Mouse (Mus musculus) splenic B cell, adult 2 months (primary cell): ENCODE data around the gene Map3k7cl.

Experiments used
- DNase-seq: peaks from one replicate; pipeline ENCODE4 v3.0.0-alpha.2; 2011; ENCODE audit warnings: low read depth, low spot score
- H3K27me3 ChIP-seq: 2 replicates; pipeline ENCODE4 v1.6.1; 2012; ENCODE audit warnings: mild to moderate bottlenecking, low read length, moderate library complexity, mixed read lengths; ENCODE audit not compliant: control insufficient read depth, poor library complexity, insufficient read depth, severe bottlenecking
- H3K36me3 ChIP-seq: 2 replicates; pipeline ENCODE4 v1.6.1; 2012; ENCODE audit warnings: mild to moderate bottlenecking, low read length, moderate library complexity, mixed read lengths; ENCODE audit not compliant: control insufficient read depth, poor library complexity, insufficient read depth, severe bottlenecking

Map3k7cl gene

DNA sequence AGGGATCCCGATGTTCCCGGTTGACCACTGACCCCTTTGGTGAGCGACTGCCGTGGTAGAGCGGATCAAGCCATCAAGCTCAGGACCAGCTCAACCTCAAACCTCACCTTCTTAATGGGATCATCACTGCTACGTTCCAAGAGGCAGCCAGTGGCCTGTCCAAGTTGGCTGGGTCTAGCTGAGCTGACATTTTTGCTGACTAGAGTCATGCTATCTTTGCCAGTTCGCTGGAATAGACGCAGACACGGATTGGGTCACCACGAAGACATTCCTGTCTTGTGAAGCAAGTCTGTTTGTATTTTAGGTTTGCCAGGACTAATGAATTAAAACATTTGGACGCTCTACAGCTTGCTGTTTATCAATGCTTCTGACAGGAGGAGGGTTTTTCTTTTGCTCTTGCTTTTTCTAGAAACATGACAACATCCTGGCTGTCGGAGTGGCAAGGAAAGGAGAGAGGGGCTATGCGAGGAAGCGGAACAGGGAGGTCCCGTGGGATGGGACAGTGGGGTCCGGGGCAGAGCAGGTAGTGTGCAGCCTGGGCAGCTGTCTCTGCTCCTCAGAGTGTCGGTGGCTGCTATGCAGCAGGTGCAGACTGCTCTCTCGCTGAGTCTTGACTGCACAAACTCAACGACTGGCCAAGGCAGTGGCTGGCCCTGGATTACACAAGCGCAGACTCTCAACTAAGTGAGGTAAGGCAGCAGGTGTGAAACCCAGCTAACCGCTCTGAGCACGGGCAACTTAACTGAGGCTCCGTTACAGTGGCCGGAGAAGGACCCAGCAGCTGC lies at the start of gene Map3k7cl:
Map3k7cl (plus strand) TSS at position 424 of the 785 bp plus-strand sequence.
- no peak for DNase-seq
- H3K27me3 ChIP-seq = no peaks in the 10 kb centered on the region
- no peaks in the 10 kb centered on the region for H3K36me3 ChIP-seq

DNA sequence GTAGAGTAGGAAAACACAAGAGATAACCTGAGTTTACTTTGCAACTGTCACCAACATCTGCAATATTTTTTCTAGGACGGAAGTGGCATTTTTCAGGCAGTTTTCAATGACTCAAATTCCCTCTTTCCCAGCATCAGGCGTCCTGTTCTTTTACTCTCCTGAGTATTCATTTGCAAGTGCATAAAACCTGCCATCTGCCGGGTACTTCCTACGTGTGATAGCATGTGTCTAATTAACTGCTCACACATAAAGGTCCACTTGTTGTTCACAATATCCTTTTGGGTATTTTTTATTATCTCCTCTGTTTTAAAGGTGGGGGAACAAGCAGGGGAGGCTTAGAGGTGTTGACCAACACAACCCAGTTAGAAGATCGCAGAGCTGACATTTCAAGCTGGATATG lies 41.4 kb upstream of the Map3k7cl start:
- H3K27me3 ChIP-seq = no peaks in the 10 kb centered on the region
- H3K36me3 ChIP-seq = no peaks in the 10 kb centered on the region
- no peak for DNase-seq

DNA sequence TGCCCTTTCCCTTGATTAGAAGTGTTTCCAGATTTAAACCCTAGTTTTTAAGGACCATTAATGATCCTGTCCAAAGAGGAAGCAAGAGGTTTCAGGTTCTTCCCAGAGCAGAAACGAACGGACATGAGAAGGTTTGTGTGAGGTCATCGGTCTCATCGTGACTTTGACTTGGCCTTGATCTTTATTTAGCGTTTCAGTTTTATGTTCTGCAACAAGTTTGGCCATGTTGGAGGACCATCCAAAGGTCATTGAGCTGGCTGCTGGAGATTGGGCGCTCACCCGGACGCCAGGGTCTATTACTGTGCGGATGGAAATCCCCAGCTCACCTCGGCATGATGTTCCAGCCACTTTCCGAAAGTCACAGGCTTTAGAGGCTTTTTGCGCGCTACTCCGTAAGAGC lies 40.8 kb upstream of the Map3k7cl start:
- DNase-seq = no peak
- Histone ChIP-seq H3K36me3 (no peaks in the 10 kb centered on the region), H3K27me3 (no peaks in the 10 kb centered on the region)

DNA sequence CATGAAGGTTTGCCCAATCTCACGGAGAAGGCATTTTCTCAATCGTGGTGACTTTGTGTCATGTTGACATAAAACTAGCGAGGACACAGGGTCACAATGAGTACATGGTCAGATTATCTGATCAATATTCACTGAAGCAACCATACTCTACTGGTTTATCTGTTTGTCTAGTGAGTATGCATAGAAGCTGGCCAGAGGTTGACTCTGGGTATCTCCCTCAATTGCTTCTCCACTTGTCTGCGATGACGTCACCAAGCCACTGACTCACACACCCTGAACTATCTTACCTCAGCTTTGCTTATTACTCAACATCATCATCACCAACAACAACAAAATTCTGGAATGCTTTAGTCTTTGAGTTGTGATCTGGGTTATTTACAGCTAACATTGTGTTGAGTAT lies 28.9 kb upstream of the Map3k7cl start:
- no peaks in the 10 kb centered on the region for H3K36me3 ChIP-seq
- no peaks in the 10 kb centered on the region for H3K27me3 ChIP-seq
- DNase-seq = no peak

DNA sequence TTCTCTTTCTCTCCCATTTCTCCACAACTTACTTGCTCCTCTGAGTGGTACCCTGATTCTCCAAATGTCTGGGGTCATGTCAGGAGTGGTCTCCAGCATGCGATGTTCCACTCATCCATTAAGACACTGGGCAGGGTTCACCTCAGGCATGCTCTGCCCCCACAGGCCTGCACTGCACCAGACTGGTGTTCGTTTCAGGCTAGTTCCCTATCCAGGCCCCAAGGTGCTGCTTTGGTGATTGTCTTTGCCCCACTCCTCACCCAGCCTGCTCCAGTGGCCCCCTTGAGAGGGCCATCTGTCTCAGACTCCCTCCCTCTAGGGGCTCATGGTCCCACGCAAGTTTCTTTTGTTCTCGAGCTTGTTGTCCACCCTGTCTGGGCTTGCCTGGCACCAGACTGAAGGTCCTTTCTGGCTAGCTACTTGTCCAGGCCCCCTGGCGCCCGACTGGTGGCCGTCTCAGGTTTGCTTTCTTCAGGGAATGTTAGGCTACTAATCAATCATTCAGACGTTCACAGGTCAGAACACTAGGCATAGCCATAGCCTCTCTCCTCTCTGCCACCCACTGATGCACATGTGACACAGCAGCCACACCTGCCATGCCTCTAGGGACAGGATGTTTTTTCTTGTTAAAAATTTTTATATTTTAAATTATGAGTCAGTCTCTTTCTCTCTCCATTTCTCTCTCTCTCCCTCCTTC lies 25.4 kb upstream of the Map3k7cl start:
- DNase-seq = no peak
- no peaks in the 10 kb centered on the region for H3K36me3 ChIP-seq
- no peaks in the 10 kb centered on the region for H3K27me3 ChIP-seq

DNA sequence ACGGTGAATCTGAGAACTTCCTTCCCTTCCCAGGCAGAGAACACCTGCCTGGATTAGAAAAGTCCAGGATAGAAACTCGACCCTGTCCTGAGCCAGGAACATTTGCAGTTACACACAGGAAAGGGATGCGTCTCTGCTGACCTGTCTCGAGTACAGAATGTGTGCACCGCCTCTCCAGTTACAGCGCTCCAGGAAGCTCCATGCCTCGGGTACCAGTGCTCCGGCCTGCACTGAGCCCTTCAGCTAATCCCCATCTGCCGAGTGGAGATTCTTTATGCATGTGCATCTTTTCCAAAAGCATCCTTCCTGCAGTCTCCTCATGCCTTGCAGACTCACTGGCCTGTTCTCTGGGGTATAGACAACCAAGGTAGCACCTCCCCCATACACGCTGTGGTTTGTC lies 24.4 kb upstream of the Map3k7cl start:
- no peaks in the 10 kb centered on the region for H3K27me3 ChIP-seq
- DNase-seq = no peak
- H3K36me3 ChIP-seq = no peaks in the 10 kb centered on the region

DNA sequence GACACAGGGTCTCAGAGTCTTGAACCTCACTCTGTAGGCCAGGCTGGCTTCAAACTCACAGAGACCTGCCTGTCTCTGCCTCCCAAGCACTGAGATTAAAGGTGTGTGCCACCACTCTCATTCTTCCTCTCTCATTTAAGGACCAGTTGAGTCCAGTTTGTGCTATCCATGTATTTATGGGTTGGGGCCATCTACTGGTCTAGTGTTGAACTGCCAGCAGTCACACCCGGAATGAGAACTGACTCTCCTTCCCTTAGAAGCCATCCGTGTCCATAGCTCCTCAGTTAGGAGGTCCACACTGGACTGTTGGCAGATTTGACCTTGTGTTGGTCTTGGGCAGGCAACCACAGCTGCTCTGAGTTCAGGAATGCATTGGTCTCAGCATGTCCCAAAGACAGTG lies 4.8 kb upstream of the Map3k7cl start:
- no peaks in the 10 kb centered on the region for H3K36me3 ChIP-seq
- peak; percentile 1 for DNase-seq
- H3K27me3 ChIP-seq = no peaks in the 10 kb centered on the region

DNA sequence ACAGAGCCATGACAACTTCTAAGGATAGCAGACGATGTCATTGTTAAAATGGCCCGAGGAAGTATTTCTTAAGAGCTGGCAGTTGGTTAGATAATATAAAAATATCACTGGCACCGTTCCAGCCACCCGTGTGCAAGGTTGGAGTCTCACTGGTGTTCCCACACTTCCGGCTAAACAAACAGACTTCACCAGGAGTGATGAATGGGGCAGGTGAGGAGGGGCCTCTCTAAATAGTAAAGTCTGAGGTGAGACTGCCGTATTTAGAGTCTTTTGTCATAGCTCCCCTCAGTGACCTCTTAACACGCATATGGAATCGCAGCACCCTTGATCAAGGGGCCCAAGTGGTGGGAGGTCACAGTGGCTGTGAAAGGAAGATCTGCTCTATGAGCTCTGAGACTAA lies 3.2 kb downstream of the Map3k7cl start:
- DNase-seq = no peak
- Histone ChIP-seq H3K36me3 (no peaks in the 10 kb centered on the region), H3K27me3 (no peaks in the 10 kb centered on the region)

DNA sequence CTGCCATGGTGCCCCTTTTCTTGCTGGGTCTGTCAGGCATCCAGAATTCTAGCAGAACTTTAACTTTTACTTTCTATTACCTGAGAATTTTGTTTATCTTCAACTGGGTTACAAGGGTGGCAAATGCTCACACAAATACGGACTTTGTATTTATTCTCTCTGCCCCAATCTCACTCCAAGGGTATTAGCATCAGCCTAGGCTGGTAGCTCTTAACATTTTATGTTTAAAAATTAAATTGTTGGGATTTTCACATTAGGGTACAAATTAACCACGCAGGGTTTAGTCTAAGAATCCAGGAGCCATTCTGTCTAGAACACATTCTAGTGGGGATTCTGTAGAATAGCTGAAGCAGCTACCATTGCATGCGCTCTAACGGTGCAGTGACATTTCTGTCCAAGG lies 8.4 kb downstream of the Map3k7cl start:
- Histone ChIP-seq H3K36me3 (no peaks in the 10 kb centered on the region), H3K27me3 (no peaks in the 10 kb centered on the region)
- DNase-seq = no peak

DNA sequence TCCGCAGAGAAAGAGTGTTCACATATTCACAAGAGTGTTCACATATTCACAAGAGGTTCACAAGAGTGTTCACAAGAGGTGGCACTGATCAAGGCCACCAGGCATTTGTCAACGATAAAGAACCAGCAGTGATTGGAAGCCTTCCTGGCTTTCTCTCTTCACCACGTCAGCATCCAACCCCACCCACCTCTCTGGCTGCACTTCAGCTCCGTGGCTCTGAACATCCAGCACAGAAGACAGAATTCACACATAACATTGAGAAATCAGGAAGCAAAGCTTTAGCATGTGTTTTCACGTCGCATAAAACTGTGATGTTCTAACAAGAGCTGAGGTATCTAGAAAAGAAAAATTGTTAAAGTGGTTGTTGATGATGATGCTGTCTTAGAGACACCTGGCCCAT lies 10.4 kb downstream of the Map3k7cl start:
- Histone ChIP-seq H3K27me3 (no peaks in the 10 kb centered on the region), H3K36me3 (no peaks in the 10 kb centered on the region)
- no peak for DNase-seq

DNA sequence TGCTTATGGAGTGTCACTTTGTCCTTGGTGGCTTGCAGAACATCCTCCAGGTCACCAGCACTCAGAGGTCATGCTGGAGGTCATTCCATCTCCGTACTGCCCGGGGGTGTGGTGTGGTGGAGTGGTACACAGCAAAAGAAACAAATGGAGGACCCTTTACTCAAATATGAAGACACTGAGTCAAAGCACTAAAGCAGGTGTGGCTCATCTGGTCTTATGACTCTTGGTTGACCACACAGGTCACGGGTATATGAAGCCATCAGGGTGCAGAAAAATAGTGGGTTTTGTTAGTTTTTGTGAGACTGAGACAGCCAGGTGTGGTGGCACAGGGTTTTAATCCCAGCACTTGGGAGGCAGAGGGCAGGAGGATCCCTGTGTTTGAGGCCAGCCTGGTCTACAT lies 11.4 kb downstream of the Map3k7cl start:
- Histone ChIP-seq H3K27me3 (no peaks in the 10 kb centered on the region), H3K36me3 (no peaks in the 10 kb centered on the region)
- DNase-seq = no peak

DNA sequence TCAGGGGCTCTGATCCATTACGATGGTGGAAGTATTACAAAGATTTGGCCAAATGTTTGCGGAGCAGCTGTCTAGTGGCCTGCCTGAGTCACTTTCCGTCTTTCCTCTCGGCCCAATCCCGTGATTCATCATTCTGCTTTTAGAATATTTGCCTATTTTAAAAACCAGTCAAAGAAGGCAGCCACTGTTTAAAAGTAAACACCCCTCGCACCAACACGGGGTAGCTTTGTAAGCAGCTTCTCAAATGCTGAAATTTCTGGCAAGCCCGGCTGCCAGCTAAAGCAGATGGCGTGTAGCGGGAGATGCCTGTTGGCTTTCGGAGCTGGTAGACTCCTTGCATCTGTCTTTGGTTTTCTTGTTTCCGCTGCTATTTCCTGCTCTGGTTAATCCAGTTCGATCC lies 14.4 kb downstream of the Map3k7cl start:
- DNase-seq = no peak
- H3K27me3 ChIP-seq = no peaks in the 10 kb centered on the region
- H3K36me3 ChIP-seq = no peaks in the 10 kb centered on the region

DNA sequence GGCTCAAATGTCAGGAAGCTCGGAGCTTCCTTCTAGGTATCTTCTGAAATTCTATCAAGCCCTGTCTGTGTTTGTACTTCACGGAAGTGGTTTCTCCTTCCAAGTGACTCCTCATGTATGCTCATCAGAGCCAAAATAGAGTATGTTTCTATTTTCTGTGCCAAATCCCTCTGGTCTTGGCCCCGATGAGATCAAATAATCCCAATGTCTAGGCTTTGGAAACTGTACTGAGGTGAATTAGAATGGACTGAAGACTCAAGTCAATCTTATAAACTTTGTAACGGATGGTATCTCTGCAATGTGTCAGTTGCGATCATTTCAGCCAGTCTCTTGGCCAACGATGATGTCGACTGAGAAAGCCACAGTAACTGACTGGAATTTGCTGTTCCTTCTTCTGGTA lies 15.1 kb downstream of the Map3k7cl start:
- H3K36me3 ChIP-seq = no peaks in the 10 kb centered on the region
- H3K27me3 ChIP-seq = no peaks in the 10 kb centered on the region
- no peak for DNase-seq

DNA sequence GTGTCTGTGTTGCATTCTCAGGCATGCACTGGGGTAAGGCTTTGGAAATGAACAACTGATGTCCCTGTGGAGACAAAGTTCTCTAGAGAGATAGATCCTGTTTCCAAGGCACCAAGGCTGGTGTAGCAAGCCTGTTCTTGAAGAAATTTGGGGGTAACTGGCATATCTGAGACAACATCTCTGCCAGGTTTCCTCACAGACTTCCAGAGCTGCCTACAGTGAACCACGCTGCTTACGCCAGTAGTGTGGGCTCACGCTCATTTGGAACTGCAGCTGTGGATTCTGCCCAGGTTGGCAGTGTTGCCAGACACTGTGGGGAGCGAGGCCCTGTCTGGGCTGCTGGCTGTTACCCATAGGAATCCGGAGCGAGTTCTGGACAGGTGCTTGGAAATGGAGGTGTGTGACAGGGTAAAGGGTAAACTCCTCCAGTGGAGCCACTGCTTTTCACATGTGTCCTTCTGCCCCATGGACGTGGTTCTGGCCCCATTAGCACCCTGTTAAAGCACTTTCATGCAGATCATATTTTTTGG lies 16.5 kb downstream of the Map3k7cl start:
- DNase-seq = no peak
- Histone ChIP-seq H3K27me3 (no peaks in the 10 kb centered on the region), H3K36me3 (no peaks in the 10 kb centered on the region)

DNA sequence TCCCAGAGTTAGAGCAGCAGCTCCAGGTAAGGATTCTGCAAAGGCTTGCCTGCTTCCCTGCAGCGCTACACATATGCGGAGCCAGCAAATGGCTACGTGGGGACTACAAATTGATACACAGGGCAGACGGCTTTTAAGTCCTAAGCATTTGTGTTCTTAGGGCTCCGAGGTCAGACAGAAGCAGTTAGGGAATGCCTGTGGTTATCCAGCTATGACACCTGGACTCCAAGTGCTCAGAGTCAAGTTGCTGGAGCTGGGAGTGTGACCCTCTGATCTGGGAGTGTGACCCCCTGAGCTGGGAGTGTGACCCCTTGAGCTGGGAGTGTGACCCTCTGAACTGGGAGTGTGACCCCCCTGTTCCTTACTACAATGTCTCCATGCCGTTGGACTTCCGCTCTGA lies 17.2 kb downstream of the Map3k7cl start:
- Histone ChIP-seq H3K36me3 (no peaks in the 10 kb centered on the region), H3K27me3 (no peaks in the 10 kb centered on the region)
- DNase-seq = no peak
